Mouse (Mus musculus) intestine, embryonic 16.5 days (tissue): ENCODE results near the gene Stk11. TPM values are rescaled to one million over a fixed set of nuclear protein-coding genes. Genes with fewer than 3 reads are reported as not detected.
"Not testable (repeated sequence)": the region's sequence is repeated elsewhere in the genome, so short reads cannot be mapped to it uniquely, and the experiment has no call there.

Experiments
- ATAC-seq: fragments of 200-750 bp; cut with Nextera tagmentation; 2 replicates; pipeline ENCODE4 v1.8.0; 2017; ENCODE audit warnings: moderate TSS enrichment, moderate library complexity
- H3K27ac ChIP-seq: fragments of 300-500 bp; sonication (generic); 2 replicates; pipeline ENCODE4 v1.5.1; 2014; ENCODE audit warnings: mild to moderate bottlenecking, low read length
- H3K27me3 ChIP-seq: fragments of 300-500 bp; sonication (generic); replicated peaks from 2 replicates; pipeline ENCODE4 v1.6.1; 2014; ENCODE audit warnings: low read length, control low read depth, mixed read lengths; ENCODE audit not compliant: control insufficient read depth, insufficient read depth
- H3K36me3 ChIP-seq: fragments of 300-500 bp; sonication (generic); 2 replicates; pipeline ENCODE4 v1.6.1; 2014; ENCODE audit warnings: low read length, control low read depth; ENCODE audit not compliant: control insufficient read depth, insufficient read depth
- H3K4me1 ChIP-seq: fragments of 300-500 bp; sonication (generic); 2 replicates; pipeline ENCODE4 v1.6.1; 2014; ENCODE audit warnings: low read length, control low read depth, mixed read lengths; ENCODE audit not compliant: control insufficient read depth, insufficient read depth
- H3K4me2 ChIP-seq: fragments of 300-500 bp; sonication (generic); 2 replicates; pipeline ENCODE4 v1.6.1; 2014; ENCODE audit warnings: low read depth, low read length, control low read depth
- H3K4me3 ChIP-seq: fragments of 300-500 bp; sonication (generic); 2 replicates; pipeline ENCODE4 v1.5.1; 2014; ENCODE audit warnings: mild to moderate bottlenecking, low read length
- H3K9ac ChIP-seq: fragments of 300-500 bp; sonication (generic); 2 replicates; pipeline ENCODE4 v1.6.1; 2014; ENCODE audit warnings: low read depth, low read length
- H3K9me3 ChIP-seq: fragments of 300-500 bp; sonication (generic); 2 replicates; pipeline ENCODE4 v1.6.1; 2016; ENCODE audit warnings: low read length, control low read depth; ENCODE audit not compliant: control insufficient read depth
- WGBS: fragments of 180-500 bp; shearing (Covaris S2); extraction: QIAGEN DNeasy Blood & Tissue Kit; methylation state at CpG from one replicate; pipeline ENCODE4 v1.1.7; 2014; 5-methylcytosine and 5-hydroxymethylcytosine counted together
- polyA plus RNA-seq: library from polyadenylated mRNA; unstranded; fragments of >200 nt; fragmentation: Nextera tagmentation; extraction: Ambion mirVana; gene quantifications from 2 replicates; pipeline ENCODE4 v1.2.1, GENCODE M21; 2015

The Stk11 gene
- polyA plus RNA-seq, 1 experiment from 2014 or later = 15.7 TPM

DNA sequence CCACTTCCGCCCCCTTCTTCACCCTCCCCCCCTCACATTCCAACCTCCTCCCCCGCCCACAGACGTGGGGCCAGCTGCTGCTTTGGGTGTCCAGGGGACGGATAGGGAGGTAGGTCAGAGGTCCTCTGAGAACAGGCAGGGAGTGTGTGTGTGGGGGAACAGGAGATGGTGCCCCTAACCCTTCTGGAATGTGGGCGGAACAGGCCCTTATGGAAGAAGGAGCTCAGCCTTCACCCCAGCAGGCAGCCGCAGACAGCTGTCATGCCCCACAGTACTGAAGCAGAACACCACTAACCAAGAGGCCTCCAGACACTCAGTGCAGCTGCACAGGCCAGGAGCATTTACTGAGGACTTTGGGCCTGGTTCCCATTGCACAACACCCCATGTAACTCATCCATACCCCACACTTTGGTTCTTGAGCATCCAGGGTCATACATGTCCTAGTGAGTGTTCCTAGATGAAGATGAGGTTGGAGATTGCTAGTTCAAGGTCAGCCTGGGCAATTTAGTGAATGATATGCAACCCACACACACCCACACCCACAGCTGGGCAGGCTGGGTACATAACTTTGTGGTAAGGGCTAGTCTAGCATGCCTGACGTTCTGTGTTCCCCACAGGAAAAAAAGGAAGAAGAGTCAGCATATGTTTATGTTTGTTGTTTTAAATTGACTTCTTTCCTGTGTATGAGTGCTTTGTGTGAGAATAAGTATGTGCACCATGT, 46.1 kb downstream of the Stk11 start:
- Histone ChIP-seq H3K27ac (peak overlapping the region; percentile 98), H3K9me3 (no peaks in the 10 kb centered on the region), H3K9ac (peak overlapping the region; percentile 70), H3K4me3 (peak overlapping the region; percentile 50), H3K4me1 (peaks cover 82% of the 10 kb centered on the region), H3K27me3 (no peaks in the 10 kb centered on the region), H3K36me3 (peaks cover 3% of the 10 kb centered on the region; the same call in 1 of the 2 replicates), H3K4me2 (peak overlapping the region; percentile 84)
- peak; percentile 7; the same call in 1 of the 2 replicates for ATAC-seq
- WGBS = 8% methylated on average over 6 of the region's 7 CpGs

DNA sequence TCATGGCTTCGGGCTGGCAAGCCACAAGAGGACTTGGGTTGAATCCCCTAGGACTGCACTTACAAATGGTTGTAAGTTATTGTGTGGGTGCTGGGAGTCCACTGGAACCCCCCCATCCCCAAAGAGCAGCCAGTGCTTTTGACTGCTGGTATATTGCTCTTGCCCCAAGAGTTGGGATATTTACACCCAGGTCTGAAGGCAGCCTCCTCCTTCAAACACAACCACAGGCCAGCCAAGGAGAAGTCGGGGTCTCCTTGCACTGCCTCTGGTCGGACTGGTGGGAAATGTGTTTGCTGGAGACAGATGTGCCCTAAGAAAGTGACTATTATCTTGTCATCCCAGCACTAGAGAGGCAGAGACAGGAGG, 46.6 kb downstream of the Stk11 start:
- Histone ChIP-seq H3K4me2 (peak overlapping the region; percentile 84), H3K4me3 (no peak overlapping the region), H3K27me3 (no peaks in the 10 kb centered on the region), H3K9me3 (no peaks in the 10 kb centered on the region), H3K27ac (peak overlapping the region; percentile 98), H3K4me1 (peaks cover 80% of the 10 kb centered on the region), H3K36me3 (0 out of 2 replicates have a peak, but pooled peaks cover 2% of the 10 kb centered on the region), H3K9ac (no peak overlapping the region; the same call in 1 of the 2 replicates)
- ATAC-seq = no peak
- WGBS = 68% methylated on average over 3 of the region's 3 CpGs

DNA sequence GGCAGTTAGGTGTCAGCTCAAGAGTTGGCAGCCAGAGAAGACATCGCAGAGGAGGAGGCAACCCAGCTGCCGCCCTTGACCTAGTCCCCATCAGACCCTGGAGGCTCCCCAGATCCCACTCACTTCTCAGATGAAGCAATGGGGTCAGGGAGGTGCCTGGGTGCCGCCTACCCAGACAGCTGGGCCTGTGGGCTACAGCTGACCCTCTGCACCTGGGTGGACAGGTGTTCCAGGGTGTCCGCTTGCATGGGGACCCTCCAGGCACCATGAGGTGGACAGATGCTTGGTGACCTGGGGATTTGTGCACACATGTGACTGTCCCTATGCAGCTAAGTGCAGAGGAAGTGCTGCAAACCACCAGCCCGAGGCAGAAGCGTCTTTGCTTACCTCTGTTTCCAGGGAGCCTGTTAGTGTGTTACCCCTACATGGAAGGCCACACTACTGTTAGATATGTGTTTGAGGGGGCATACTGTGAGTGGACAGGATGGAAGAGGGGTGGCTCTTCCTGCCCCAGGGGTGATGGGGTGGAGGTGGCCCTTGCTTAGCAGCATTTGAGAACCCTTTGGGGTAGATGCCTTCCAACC, 47.2 kb downstream of the Stk11 start:
- Histone ChIP-seq H3K27me3 (no peaks in the 10 kb centered on the region), H3K9ac (peak overlapping the region; percentile 30; the same call in 1 of the 2 replicates), H3K4me1 (peaks cover 75% of the 10 kb centered on the region), H3K36me3 (no peaks in the 10 kb centered on the region), H3K9me3 (no peaks in the 10 kb centered on the region), H3K27ac (peak overlapping the region; percentile 98), H3K4me2 (0 out of 2 replicates have a peak overlapping the region, but pooled peaks have one; percentile 84), H3K4me3 (no peak overlapping the region)
- 78% methylated on average over 6 of the region's 6 CpGs for WGBS
- ATAC-seq = no peak

DNA sequence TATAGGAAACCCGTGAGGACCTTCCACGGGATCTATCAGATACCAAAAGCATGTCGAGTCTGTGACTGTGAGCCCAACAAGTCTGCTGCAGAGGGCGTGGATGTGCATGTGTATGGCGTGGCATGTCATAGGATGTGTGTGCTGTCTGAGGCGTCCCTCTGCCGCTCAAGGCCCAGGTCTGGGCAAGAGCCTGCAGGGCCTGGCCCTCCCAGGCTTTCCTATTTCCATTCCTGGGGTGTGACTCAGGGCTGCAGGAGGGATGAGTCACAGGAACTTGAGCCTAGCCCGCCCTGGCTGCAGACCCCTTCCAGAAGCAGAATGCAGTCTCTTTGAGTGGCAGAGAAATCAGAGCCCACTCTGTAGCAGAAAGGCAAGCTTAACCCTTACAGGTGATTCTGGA, 48.1 kb downstream of the Stk11 start:
- Histone ChIP-seq H3K4me1 (peaks cover 70% of the 10 kb centered on the region), H3K9ac (peak overlapping the region; percentile 27; the same call in 1 of the 2 replicates), H3K9me3 (no peaks in the 10 kb centered on the region), H3K4me2 (peak overlapping the region; percentile 11; the same call in 1 of the 2 replicates), H3K27ac (peak overlapping the region; percentile 40; the same call in 1 of the 2 replicates), H3K36me3 (no peaks in the 10 kb centered on the region), H3K4me3 (no peak overlapping the region), H3K27me3 (no peaks in the 10 kb centered on the region)
- WGBS = 71% methylated on average over 8 of the region's 8 CpGs
- no peak for ATAC-seq

DNA sequence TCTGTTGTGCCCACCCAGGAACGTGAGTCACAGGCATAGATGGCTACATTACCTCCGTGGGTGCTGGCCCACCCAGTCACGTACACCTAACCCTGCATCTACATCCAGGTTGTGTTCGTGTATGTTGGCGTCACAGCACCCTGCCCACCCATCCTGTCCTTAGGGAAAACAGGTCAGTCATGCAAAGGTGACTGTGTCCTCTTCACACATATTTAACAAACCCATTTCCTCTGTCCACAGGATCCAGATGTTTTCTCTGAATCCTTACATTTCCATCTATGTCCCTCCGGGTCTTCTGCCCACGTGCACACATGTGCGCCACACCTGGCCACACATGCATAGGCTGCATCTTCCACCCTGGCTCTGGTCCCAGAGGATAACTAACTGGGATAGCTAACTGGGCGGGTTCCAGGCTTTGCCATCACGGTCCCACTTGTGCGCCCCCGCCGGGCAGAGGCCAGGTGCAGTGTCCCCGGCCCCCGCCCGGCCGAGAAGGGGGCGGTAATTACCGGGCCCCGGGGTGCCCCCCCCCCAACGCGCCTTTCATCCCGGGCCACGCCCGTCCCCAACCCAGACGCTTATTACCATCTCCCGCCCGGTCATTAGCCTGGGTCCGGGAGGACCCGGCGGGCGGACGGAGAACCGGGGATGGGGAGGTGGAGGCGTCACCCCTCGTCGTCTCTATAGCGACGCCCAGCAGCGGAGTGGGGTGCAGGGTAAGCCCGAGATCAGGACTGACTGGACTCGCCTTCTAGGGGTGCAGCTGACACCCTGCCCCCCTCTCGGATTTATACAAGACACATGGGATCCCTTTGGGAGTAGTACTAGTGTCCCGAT, 48.8 kb downstream of the Stk11 start:
- H3K27ac ChIP-seq = peak overlapping the region; percentile 43
- peaks cover 67% of the 10 kb centered on the region for H3K4me1 ChIP-seq
- H3K4me3 ChIP-seq = peak overlapping the region; percentile 47
- peak overlapping the region; percentile 97 for H3K4me2 ChIP-seq
- whole genome bisulfite sequencing = 9% methylated on average over 42 of the region's 44 CpGs
- H3K9ac ChIP-seq = peak overlapping the region; percentile 67
- 0 out of 2 replicates have a peak, but pooled peaks have one; percentile 0 for ATAC-seq
- H3K36me3 ChIP-seq = no peaks in the 10 kb centered on the region
- H3K27me3 ChIP-seq = no peaks in the 10 kb centered on the region
- H3K9me3 ChIP-seq = no peaks in the 10 kb centered on the region

DNA sequence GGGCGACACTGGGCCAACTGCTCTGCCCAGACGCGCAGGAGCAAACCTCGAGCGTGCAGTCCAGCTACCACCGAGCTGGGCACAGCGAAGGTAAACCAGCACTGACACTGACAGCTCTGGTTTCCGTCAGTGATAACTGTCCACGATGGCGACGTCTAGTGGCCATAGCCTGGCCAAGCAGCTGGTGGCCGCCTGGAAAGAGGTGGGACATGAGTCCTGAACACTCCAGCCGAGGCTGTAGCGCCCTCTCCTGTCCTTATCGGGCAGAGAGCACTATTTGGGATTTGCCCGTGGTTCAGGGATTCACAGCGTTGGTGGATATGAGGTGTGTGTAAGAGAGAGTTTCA, 49.4 kb downstream of the Stk11 start:
- Histone ChIP-seq H3K36me3 (peaks cover 4% of the 10 kb centered on the region; the same call in 1 of the 2 replicates), H3K4me1 (peaks cover 68% of the 10 kb centered on the region), H3K4me3 (peak overlapping the region; percentile 47), H3K4me2 (peak overlapping the region; percentile 97), H3K27ac (peak overlapping the region; percentile 78), H3K27me3 (no peaks in the 10 kb centered on the region), H3K9me3 (no peaks in the 10 kb centered on the region), H3K9ac (peak overlapping the region; percentile 67)
- peak; percentile 43 for ATAC-seq
- under 1% methylated on average over 17 of the region's 17 CpGs for WGBS

DNA sequence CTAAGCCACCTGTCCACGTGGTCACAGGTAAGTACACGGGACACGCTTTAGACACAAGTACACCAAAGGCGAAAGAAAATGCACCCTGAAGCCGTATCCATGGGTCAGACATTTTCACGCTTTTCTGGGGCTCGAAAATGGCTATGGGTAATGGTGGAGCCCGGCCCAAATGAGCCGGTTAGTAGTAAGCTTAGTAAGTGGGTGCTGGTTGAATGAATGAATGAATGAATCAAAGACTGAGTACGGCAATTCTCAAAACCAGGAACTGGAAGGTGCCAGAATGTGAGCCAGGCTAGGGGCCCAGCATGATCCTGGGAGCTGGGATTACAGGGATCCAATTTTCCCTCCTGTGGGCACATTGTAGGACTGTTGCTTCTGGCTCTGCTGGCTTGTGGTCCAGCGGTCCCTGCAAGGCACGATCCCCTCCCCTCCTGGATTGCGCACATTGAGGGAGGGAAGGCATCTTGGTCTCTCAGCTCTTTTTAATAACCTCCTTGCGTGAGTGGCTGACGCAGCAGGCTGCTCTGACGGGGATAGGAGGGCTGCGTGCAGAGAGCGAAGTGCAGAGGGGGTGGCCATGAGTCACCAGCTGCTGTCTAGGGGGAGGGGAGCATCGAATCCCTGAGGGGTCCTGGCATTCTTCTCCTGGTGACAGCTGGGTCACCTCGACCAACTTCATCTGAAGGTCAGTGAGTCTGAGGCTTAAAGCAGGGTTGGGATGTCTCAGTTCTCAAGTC, 50.0 kb downstream of the Stk11 start, which contains the start of gene Cirbp:
Gene Cirbp, plus strand, starts transcription at position 594 of the 737 bp plus-strand sequence.
- no peak for ATAC-seq
- WGBS = 14% methylated on average over 20 of the region's 20 CpGs
- H3K27ac ChIP-seq = peak within 1 kb of the TSS; percentile 100
- H3K4me2 ChIP-seq = peak within 1 kb of the TSS; percentile 97
- no peaks in the 10 kb centered on the region for H3K9me3 ChIP-seq
- peak within 1 kb of the TSS; percentile 47 for H3K4me3 ChIP-seq
- H3K9ac ChIP-seq = peak within 1 kb of the TSS; percentile 67
- H3K27me3 ChIP-seq = no peaks in the 10 kb centered on the region
- peaks cover 63% of the 10 kb centered on the region for H3K4me1 ChIP-seq
- H3K36me3 ChIP-seq = peaks cover 10% of the 10 kb centered on the region

DNA sequence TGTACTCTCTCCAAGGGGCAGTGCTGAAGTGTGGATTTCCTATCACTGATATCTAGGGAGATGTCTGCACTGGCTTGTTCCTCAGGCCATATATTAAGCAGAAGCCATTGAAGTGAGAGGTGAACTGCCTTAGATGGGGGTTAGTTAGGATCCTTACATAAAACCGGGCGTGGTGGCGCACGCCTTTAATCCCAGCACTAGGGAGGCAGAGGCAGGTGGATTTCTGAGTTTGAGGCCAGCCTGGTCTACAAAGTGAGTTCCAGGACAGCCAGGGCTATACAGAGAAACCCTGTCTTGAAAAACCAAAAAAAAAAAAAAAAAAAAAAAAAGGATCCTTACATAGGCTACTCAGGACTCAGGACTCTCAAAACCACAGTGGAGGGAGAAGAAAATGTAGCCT, 50.5 kb downstream of the Stk11 start:
- WGBS = 83% methylated on average over 4 of the region's 4 CpGs
- peak overlapping the region; percentile 60; the same call in 1 of the 2 replicates for H3K9ac ChIP-seq
- not testable (repeated sequence) for H3K27me3 ChIP-seq, H3K4me3 ChIP-seq, H3K9me3 ChIP-seq, ATAC-seq
- peak overlapping the region; percentile 97; the same call in 1 of the 2 replicates for H3K4me2 ChIP-seq
- peaks cover 62% of the 10 kb centered on the region for H3K4me1 ChIP-seq
- peaks cover 14% of the 10 kb centered on the region for H3K36me3 ChIP-seq
- peak overlapping the region; percentile 78 for H3K27ac ChIP-seq
